Comparison of ENCODE assay signal across 10 mouse cellular contexts in the genomic region with DNA sequence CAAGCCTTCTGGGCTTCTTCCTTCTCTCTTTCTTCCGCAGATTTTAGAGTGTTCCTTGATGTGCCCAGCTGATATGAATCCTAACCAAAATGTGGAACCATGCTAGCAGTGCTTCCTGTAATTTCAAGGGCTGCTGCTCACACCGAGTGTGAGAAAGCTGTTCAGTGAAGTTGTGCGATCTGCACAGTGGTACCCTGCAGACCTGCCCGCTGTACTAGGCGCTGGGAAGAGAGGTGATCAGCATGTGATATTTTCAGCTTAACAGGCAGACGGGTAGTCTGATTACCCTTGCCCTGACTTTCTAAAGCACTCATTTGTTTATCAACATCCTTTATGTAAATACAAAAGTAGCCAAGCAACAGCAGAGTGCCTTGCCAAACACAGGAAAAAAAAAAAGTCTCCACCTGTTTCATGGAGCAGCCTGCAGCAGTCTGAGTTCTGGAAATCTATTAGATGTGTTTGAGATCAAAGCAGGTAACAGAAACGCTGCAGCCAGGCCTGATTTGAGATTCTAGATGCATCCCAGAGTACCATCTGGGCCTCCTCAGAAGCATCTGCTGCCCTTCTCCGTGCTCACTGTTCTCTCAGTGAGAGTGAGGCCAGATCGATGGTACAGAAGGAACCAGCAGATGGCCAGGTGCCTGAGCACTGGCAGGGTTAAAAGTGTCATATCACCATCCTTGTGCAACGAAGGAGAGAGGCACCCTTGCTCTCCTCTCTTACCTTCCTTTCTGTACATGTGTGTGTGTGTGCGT.
A peak's percentile ranks its signal among the peaks of the same experiment; 100 is the strongest.
DNase-seq lines count a peak whose midpoint lies in the region; ATAC-seq and TF ChIP-seq lines count a peak whose summit lies in the region.
"Had no signal": no experiment of that assay in that cellular context is flagged by ENCODE, and none has a peak within 500 bp of the region (broad histone marks: within the 10 kb centered on the region; RNA-seq: fewer than 3 reads in every experiment).

No protein-coding gene starts in this region.

- no peak for TF ChIP-seq EP300 in ES-Bruce4 (IDR thresholded peaks at IDR 0.05; ENCODE audit: insufficient read depth, low read depth, low read length)

- TF ChIP-seq CTCF in ES-Bruce4 (IDR thresholded peaks at IDR 0.05; ENCODE audit: low read depth, low read length) = no peak

- peak; percentile 57 for DNase-seq in cerebellum, adult 11-12 months
- DNase-seq in frontal cortex, adult 2 months (ENCODE audit: extremely low spot score in 1 of 2, low spot score in 1 of 2) = peak; percentile 31 to 47
- peak; percentile 30 to 66 for DNase-seq in left cerebral cortex, postnatal 25 days (ENCODE audit: low spot score in 2 of 2)
- no peak for DNase-seq in kidney, postnatal 10 days
- DNase-seq: liver, embryonic 13.5 days had no signal

- no peaks in the 10 kb centered on the region for H3K9me3 ChIP-seq in ES-Bruce4 (replicated peaks; ENCODE audit: control insufficient read depth, insufficient read depth, low read length, poor library complexity, severe bottlenecking)
- H3K9me3 ChIP-seq: liver, embryonic 13.5 days had no signal

- no peaks in the 10 kb centered on the region for H3K27me3 ChIP-seq in ES-Bruce4 (ENCODE audit: control insufficient read depth, insufficient read depth, low read length, poor library complexity, severe bottlenecking)
- H3K27me3 ChIP-seq: liver, embryonic 13.5 days; Patski had no signal

- ATAC-seq in megakaryocyte progenitor cell, adult 5-6 weeks (replicated peaks; ENCODE audit: poor library complexity) = no peak
- ATAC-seq in CD4-positive, CD25-positive, alpha-beta regulatory T cell, adult 4 months = no peak
- ATAC-seq in inflammation-experienced regulatory T-cells, adult 6 months = no peak
- ATAC-seq: Patski had no signal

- intact Hi-C loops in left cerebral cortex, postnatal 25 days (cut with DNase I) = loop anchor here (5.0 kb wide), 1 partner anchor 119 kb away; no protein-coding TSS in a partner anchor

- H3K27ac ChIP-seq in ES-Bruce4 (ENCODE audit: insufficient read depth, low read length) = 0 out of 2 replicates have a peak overlapping the region, but pooled peaks have one; percentile 13
- H3K27ac ChIP-seq: liver, embryonic 13.5 days had no signal

- H3K36me3 ChIP-seq in ES-Bruce4 (ENCODE audit: control insufficient read depth, insufficient read depth, low read length, poor library complexity, severe bottlenecking) = no peaks in the 10 kb centered on the region
- H3K36me3 ChIP-seq: liver, embryonic 13.5 days had no signal

- H3K4me1 ChIP-seq in ES-Bruce4 (ENCODE audit: control insufficient read depth, insufficient read depth, low read length) = peaks cover 5% of the 10 kb centered on the region
- H3K4me1 ChIP-seq: liver, embryonic 13.5 days had no signal

- no peak overlapping the region for H3K9ac ChIP-seq in ES-Bruce4 (ENCODE audit: low read depth, poor library complexity, severe bottlenecking)
- H3K9ac ChIP-seq: liver, embryonic 13.5 days had no signal

- no peak overlapping the region for H3K4me3 ChIP-seq in ES-Bruce4 (ENCODE audit: low read depth, low read length)
- H3K4me3 ChIP-seq: liver, embryonic 13.5 days had no signal

- TF ChIP-seq POLR2A in ES-Bruce4 (IDR thresholded peaks at IDR 0.05; ENCODE audit: insufficient read depth, low read length) = no peak
